Mouse (Mus musculus): ENCODE data around the gene Fam71b. TPM values are rescaled to one million over a fixed set of nuclear protein-coding genes. Genes with fewer than 3 reads are reported as not detected.

Gene Fam71b
- polyA plus RNA-seq, 1 experiment from 2014 or later, result not detected

DNA sequence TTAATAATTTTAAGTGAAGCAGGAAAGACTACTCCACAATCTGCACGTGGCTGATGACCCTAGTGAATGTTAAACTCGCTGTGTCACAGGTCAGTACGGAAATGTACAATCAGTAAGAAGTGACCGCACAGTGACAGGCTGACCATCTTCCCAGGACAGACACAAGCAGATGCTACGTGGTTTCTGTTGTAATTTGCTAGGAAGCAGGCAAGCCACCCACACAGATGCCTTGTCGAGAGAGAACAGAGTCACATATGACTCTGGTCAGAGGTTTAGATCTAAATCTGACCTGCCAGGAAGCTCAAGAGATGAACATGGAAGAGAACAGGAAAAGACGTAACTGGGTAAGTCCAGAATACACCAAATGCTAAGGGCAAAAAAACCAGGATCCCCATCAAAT lies 3.5 kb upstream of the Fam71b start:
- ATAC-seq, result no peak
- Histone ChIP-seq H3K4me2 (ENCODE audit: low read length) (no peak overlapping the region), H3K9ac (ENCODE audit: low read depth, low read length) (no peak overlapping the region), H3K4me1 (ENCODE audit: control insufficient read depth, insufficient read depth, low read depth, low read length) (no peaks in the 10 kb centered on the region), H3K4me3 (ENCODE audit: low read length) (no peak overlapping the region), H3K27ac (ENCODE audit: low read depth, low read length) (no peak overlapping the region), H3K9me3 (ENCODE audit: control insufficient read depth, low read length) (no peaks in the 10 kb centered on the region), H3K36me3 (ENCODE audit: control insufficient read depth, insufficient read depth, low read length) (no peaks in the 10 kb centered on the region), H3K27me3 (replicated peaks; ENCODE audit: control insufficient read depth, insufficient read depth, low read length) (no peaks in the 10 kb centered on the region)
- WGBS, result 86% methylated on average over 7 of the region's 7 CpGs

DNA sequence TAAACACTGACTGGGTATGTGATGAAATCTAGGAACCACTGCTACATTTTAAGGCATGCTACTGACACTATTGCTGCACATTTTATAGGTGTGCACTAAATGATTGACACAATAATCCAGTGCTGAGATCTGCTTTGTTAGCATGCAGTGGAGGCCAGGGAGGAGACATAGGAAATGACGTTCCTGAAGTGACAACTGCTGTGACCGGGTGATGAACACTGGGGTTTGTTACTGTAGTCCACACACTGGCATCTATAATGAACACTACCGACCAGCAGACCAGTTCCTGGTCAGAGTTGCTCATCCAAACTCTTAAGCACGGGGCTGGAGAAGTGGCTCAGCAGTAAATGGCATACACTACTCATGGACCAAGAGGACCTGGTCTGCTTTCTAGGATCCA lies 2.9 kb upstream of the Fam71b start:
- Histone ChIP-seq H3K9ac (ENCODE audit: low read depth, low read length) (no peak overlapping the region), H3K4me2 (ENCODE audit: low read length) (no peak overlapping the region), H3K4me3 (ENCODE audit: low read length) (no peak overlapping the region), H3K4me1 (ENCODE audit: control insufficient read depth, insufficient read depth, low read depth, low read length) (no peaks in the 10 kb centered on the region), H3K27me3 (replicated peaks; ENCODE audit: control insufficient read depth, insufficient read depth, low read length) (no peaks in the 10 kb centered on the region), H3K27ac (ENCODE audit: low read depth, low read length) (no peak overlapping the region), H3K9me3 (ENCODE audit: control insufficient read depth, low read length) (no peaks in the 10 kb centered on the region), H3K36me3 (ENCODE audit: control insufficient read depth, insufficient read depth, low read length) (no peaks in the 10 kb centered on the region)
- WGBS, result 78% methylated on average over 4 of the region's 4 CpGs
- ATAC-seq, result no peak

DNA sequence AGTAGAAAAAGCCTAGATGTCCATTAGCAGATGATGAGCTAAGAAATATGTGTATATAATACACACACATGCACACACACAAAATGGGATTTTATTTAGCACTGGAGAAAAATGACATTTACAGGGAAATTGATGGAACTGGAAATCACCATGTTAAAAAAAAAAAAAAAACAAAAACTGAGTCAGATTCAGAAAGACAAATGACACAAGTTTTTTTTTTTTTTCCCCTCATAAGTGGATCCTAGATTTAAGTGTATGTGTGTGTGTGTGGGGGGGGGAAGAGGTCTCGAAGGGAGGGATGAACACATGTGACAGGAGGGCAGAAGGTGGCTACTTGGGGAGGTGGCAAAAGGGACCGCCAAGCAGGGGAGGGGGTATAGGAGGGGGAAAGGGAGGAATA lies 1.3 kb upstream of the Fam71b start:
- Histone ChIP-seq H3K4me2 (ENCODE audit: low read length) (no peak overlapping the region), H3K9ac (ENCODE audit: low read depth, low read length) (no peak overlapping the region), H3K27me3 (replicated peaks; ENCODE audit: control insufficient read depth, insufficient read depth, low read length) (no peaks in the 10 kb centered on the region), H3K4me3 (ENCODE audit: low read length) (no peak overlapping the region), H3K36me3 (ENCODE audit: control insufficient read depth, insufficient read depth, low read length) (no peaks in the 10 kb centered on the region), H3K27ac (ENCODE audit: low read depth, low read length) (no peak overlapping the region), H3K9me3 (ENCODE audit: control insufficient read depth, low read length) (no peaks in the 10 kb centered on the region), H3K4me1 (ENCODE audit: control insufficient read depth, insufficient read depth, low read depth, low read length) (no peaks in the 10 kb centered on the region)
- WGBS, result 86% methylated on average over 2 of the region's 2 CpGs
- ATAC-seq, result no peak

DNA sequence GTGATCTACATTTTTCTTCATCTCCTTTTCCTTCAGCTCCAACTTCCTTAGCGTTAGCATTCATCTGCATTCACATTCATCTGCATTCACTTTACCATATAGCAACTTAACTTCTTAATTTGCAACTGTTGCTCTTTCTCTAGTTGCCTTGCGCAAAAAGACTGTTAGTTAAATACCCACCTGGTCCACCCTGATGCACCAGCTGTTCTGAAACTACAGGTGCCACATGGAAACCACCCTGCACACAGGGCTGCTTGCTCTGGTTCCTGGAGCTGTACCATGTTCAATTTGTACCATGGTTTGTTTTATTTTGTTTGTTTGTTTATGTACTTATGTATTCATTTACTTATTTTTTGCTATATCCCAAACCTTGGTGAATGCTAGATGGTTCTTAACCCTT lies 661 bp upstream of the Fam71b start:
- no peak for ATAC-seq
- Histone ChIP-seq H3K27ac (ENCODE audit: low read depth, low read length) (no peak overlapping the region), H3K9ac (ENCODE audit: low read depth, low read length) (no peak overlapping the region), H3K4me1 (ENCODE audit: control insufficient read depth, insufficient read depth, low read depth, low read length) (no peaks in the 10 kb centered on the region), H3K4me2 (ENCODE audit: low read length) (no peak overlapping the region), H3K36me3 (ENCODE audit: control insufficient read depth, insufficient read depth, low read length) (no peaks in the 10 kb centered on the region), H3K9me3 (ENCODE audit: control insufficient read depth, low read length) (no peaks in the 10 kb centered on the region), H3K4me3 (ENCODE audit: low read length) (no peak overlapping the region), H3K27me3 (replicated peaks; ENCODE audit: control insufficient read depth, insufficient read depth, low read length) (no peaks in the 10 kb centered on the region)
- WGBS, result 99% methylated on average over 2 of the region's 2 CpGs

DNA sequence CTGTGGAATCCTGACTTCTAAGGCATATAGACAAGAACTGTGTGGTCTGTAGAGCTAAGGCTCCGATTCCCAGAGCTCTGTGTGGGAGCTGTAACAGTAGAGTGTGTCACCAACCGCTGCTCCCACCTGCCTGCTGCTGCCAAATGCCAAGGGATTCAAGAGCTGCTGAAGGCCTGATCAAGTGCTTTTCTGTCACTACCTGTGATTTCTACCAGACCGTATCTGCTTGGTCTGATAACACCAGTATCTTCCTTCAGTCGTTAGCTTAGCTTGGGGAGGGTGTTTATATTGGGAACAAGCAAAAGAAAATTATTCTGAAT lies 461 bp downstream of the Fam71b start:
- Histone ChIP-seq H3K4me2 (ENCODE audit: low read length) (no peak overlapping the region), H3K27ac (ENCODE audit: low read depth, low read length) (no peak overlapping the region), H3K9me3 (ENCODE audit: control insufficient read depth, low read length) (no peaks in the 10 kb centered on the region), H3K4me3 (ENCODE audit: low read length) (no peak overlapping the region), H3K36me3 (ENCODE audit: control insufficient read depth, insufficient read depth, low read length) (no peaks in the 10 kb centered on the region), H3K9ac (ENCODE audit: low read depth, low read length) (no peak overlapping the region), H3K4me1 (ENCODE audit: control insufficient read depth, insufficient read depth, low read depth, low read length) (no peaks in the 10 kb centered on the region), H3K27me3 (replicated peaks; ENCODE audit: control insufficient read depth, insufficient read depth, low read length) (no peaks in the 10 kb centered on the region)
- 87% methylated on average over 4 of the region's 4 CpGs for WGBS
- no peak for ATAC-seq

DNA sequence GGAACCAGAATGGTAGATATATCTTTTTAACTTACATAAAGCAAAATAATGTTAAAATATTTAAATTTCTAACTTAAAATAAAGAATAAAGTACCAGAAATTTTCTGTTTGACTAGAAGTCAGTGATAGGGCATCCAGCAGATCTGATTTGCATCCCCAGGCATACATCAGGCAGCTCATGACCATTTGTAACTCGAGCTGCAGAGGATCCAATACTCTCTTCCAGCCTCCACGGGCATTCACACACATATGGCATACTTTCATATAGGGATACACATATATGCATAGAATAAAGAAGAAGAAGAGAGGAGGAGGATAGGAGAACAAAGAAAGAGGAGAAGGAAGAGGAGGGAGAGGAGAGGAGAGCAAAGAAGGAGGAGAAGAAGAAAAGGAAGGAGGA lies 1.5 kb downstream of the Fam71b start:
- H3K36me3 ChIP-seq (ENCODE audit: control insufficient read depth, insufficient read depth, low read length), result no peaks in the 10 kb centered on the region
- WGBS, result 63% methylated on average over 2 of the region's 2 CpGs
- no peak overlapping the region for H3K9ac ChIP-seq (ENCODE audit: low read depth, low read length)
- no peak overlapping the region for H3K4me2 ChIP-seq (ENCODE audit: low read length)
- no peak for ATAC-seq
- no peak overlapping the region for H3K27ac ChIP-seq (ENCODE audit: low read depth, low read length)
- no peaks in the 10 kb centered on the region for H3K27me3 ChIP-seq (replicated peaks; ENCODE audit: control insufficient read depth, insufficient read depth, low read length)
- H3K9me3 ChIP-seq (ENCODE audit: control insufficient read depth, low read length), result no peaks in the 10 kb centered on the region
- H3K4me1 ChIP-seq (ENCODE audit: control insufficient read depth, insufficient read depth, low read depth, low read length), result no peaks in the 10 kb centered on the region
- no peak overlapping the region for H3K4me3 ChIP-seq (ENCODE audit: low read length)

DNA sequence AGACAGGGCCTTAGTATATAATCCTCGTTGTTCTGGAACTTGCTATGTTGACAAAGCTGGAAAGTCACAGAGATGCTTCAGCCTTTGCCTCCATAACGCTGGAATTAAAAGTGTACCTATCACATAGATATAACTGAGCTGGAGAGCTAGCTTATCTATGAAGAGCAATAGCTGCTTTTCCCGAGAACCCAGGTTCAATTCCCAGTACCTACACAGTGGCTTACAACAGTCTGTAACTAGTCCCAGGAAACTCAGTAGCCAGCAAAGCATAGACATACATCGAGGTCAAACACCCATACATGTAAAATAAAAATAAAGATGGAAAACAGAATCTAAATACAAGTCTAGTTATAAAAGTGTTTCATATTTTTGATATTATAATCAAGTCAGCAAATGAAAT lies 2.1 kb downstream of the Fam71b start:
- Histone ChIP-seq H3K4me1 (ENCODE audit: control insufficient read depth, insufficient read depth, low read depth, low read length) (no peaks in the 10 kb centered on the region), H3K9me3 (ENCODE audit: control insufficient read depth, low read length) (no peaks in the 10 kb centered on the region), H3K4me2 (ENCODE audit: low read length) (no peak overlapping the region), H3K36me3 (ENCODE audit: control insufficient read depth, insufficient read depth, low read length) (no peaks in the 10 kb centered on the region), H3K4me3 (ENCODE audit: low read length) (no peak overlapping the region), H3K27ac (ENCODE audit: low read depth, low read length) (no peak overlapping the region), H3K27me3 (replicated peaks; ENCODE audit: control insufficient read depth, insufficient read depth, low read length) (no peaks in the 10 kb centered on the region), H3K9ac (ENCODE audit: low read depth, low read length) (no peak overlapping the region)
- ATAC-seq, result no peak
- 88% methylated on average over 4 of the region's 4 CpGs for WGBS

DNA sequence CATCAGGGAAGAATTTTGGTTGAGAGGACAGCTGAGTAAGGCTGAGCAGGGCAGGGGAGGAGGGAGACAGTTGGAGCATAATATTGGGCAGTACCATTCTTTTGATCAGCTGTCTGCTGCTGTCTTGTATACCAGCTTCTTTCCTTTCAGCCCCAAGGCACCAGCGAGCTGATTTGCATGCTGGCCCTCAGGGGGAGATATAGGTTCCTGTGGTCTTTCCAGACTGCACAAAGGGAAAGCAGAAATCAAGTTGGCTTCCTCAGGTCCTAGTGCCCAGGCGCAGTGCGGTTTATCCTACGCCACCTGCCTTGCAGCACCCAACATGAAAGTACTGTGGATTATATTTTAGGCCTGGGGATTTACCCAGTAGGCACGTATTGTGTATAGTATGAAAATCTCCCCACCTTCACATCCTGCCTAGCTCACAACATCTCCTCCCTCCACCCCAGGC lies 2.6 kb downstream of the Fam71b start:
- Histone ChIP-seq H3K9ac (ENCODE audit: low read depth, low read length) (no peak overlapping the region), H3K9me3 (ENCODE audit: control insufficient read depth, low read length) (no peaks in the 10 kb centered on the region), H3K4me1 (ENCODE audit: control insufficient read depth, insufficient read depth, low read depth, low read length) (no peaks in the 10 kb centered on the region), H3K36me3 (ENCODE audit: control insufficient read depth, insufficient read depth, low read length) (no peaks in the 10 kb centered on the region), H3K27ac (ENCODE audit: low read depth, low read length) (no peak overlapping the region), H3K4me2 (ENCODE audit: low read length) (no peak overlapping the region), H3K27me3 (replicated peaks; ENCODE audit: control insufficient read depth, insufficient read depth, low read length) (no peaks in the 10 kb centered on the region), H3K4me3 (ENCODE audit: low read length) (no peak overlapping the region)
- 61% methylated on average over 5 of the region's 5 CpGs for WGBS
- ATAC-seq, result no peak

DNA sequence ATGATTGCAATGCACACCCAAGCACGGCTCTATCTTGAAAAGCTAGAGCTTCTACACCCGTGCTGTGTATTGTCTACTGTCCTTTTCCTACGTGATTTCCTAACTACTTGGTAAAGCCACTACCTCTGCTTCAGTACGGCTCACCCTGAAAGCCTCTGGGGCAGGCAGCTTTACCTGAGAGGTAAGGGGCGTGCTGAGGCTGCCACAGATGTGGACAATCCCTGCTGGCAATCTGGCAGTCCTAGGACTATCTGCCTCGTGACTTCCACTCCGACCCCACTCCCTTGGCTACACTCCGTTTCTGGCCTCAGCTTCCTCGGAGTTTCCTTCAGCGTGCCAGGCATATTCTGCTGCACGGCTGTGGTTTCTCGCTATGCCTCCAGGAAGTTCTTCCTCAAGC lies 5.2 kb downstream of the Fam71b start:
- no peaks in the 10 kb centered on the region for H3K36me3 ChIP-seq (ENCODE audit: control insufficient read depth, insufficient read depth, low read length)
- H3K4me3 ChIP-seq (ENCODE audit: low read length), result no peak overlapping the region
- H3K4me1 ChIP-seq (ENCODE audit: control insufficient read depth, insufficient read depth, low read depth, low read length), result no peaks in the 10 kb centered on the region
- no peak overlapping the region for H3K9ac ChIP-seq (ENCODE audit: low read depth, low read length)
- H3K27ac ChIP-seq (ENCODE audit: low read depth, low read length), result no peak overlapping the region
- no peak for ATAC-seq
- H3K4me2 ChIP-seq (ENCODE audit: low read length), result no peak overlapping the region
- WGBS, result 87% methylated on average over 12 of the region's 12 CpGs
- no peaks in the 10 kb centered on the region for H3K9me3 ChIP-seq (ENCODE audit: control insufficient read depth, low read length)
- no peaks in the 10 kb centered on the region for H3K27me3 ChIP-seq (replicated peaks; ENCODE audit: control insufficient read depth, insufficient read depth, low read length)

DNA sequence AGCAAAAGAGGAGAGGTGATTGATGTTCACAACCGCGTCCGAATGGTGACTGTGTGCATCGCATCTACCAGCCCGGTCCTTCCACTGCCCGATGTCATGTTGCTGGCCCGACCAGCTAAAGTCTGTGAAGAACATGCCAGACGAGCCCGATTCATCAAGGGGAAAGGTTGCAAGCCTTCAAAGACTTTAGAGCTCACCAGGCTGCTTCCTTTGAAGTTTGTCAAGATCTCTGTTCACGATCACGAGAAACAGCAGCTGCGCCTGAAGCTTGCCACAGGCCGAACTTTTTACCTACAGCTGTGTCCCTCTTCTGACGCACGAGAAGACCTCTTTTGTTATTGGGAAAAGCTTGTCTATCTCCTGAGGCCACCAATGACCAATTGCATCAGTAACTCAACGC lies 8.6 kb downstream of the Fam71b start:
- H3K36me3 ChIP-seq (ENCODE audit: control insufficient read depth, insufficient read depth, low read length), result no peaks in the 10 kb centered on the region
- H3K27ac ChIP-seq (ENCODE audit: low read depth, low read length), result no peak overlapping the region
- no peaks in the 10 kb centered on the region for H3K9me3 ChIP-seq (ENCODE audit: control insufficient read depth, low read length)
- H3K4me2 ChIP-seq (ENCODE audit: low read length), result no peak overlapping the region
- no peaks in the 10 kb centered on the region for H3K27me3 ChIP-seq (replicated peaks; ENCODE audit: control insufficient read depth, insufficient read depth, low read length)
- no peak overlapping the region for H3K9ac ChIP-seq (ENCODE audit: low read depth, low read length)
- no peak for ATAC-seq
- no peaks in the 10 kb centered on the region for H3K4me1 ChIP-seq (ENCODE audit: control insufficient read depth, insufficient read depth, low read depth, low read length)
- 85% methylated on average over 16 of the region's 16 CpGs for WGBS
- H3K4me3 ChIP-seq (ENCODE audit: low read length), result no peak overlapping the region
